Mouse (Mus musculus): Measurements from ENCODE around the gene Tmem37. TPM values are rescaled to one million over a fixed set of nuclear protein-coding genes. Genes with fewer than 3 reads are reported as not detected.

The Tmem37 gene
- 78.9 and 83.5 TPM in 2 replicates for polyA plus RNA-seq (2015; fragmentation: Nextera tagmentation; extraction: Ambion mirVana)

GRCm38 (mm10) chr1:120073519-120074306, at the start of gene Tmem37:
Tmem37 (minus strand) TSS chr1:120074074.
- Histone ChIP-seq H3K4me1 (ENCODE audit: insufficient read depth, low read length) (peaks cover 34% of the 10 kb centered on the region), H3K36me3 (ENCODE audit: insufficient read depth, low read length) (no peaks in the 10 kb centered on the region), H3K4me3 (ENCODE audit: low read length) (peak within 1 kb of the TSS; percentile 55), H3K27ac (ENCODE audit: low read length) (peak within 1 kb of the TSS; percentile 78), H3K4me2 (replicated peaks; ENCODE audit: low read depth, low read length) (peak within 1 kb of the TSS; percentile 92), H3K27me3 (ENCODE audit: insufficient read depth, low read length) (no peaks in the 10 kb centered on the region), H3K9me3 (ENCODE audit: low read length) (no peaks in the 10 kb centered on the region), H3K9ac (replicated peaks; ENCODE audit: low read length) (peak within 1 kb of the TSS; percentile 65)
- peak; percentile 93 for ATAC-seq (ENCODE audit: low FRiP score, low TSS enrichment)
- WGBS: 1% methylated on average over 40 of the region's 40 CpGs

GRCm38 (mm10) chr1:120122634-120123383, 48.9 kb upstream of the Tmem37 start:
- no peak overlapping the region for H3K27ac ChIP-seq (ENCODE audit: low read length)
- no peak overlapping the region for H3K4me3 ChIP-seq (ENCODE audit: low read length)
- H3K9me3 ChIP-seq (ENCODE audit: low read length): no peaks in the 10 kb centered on the region
- no peak for ATAC-seq (ENCODE audit: low FRiP score, low TSS enrichment)
- WGBS: 92% methylated on average over 8 of the region's 8 CpGs
- H3K9ac ChIP-seq (replicated peaks; ENCODE audit: low read length): no peak overlapping the region
- H3K27me3 ChIP-seq (ENCODE audit: insufficient read depth, low read length): no peaks in the 10 kb centered on the region
- H3K4me2 ChIP-seq (replicated peaks; ENCODE audit: low read depth, low read length): no peak overlapping the region
- H3K36me3 ChIP-seq (ENCODE audit: insufficient read depth, low read length): no peaks in the 10 kb centered on the region; the same call in 1 of the 2 replicates
- peaks cover 36% of the 10 kb centered on the region for H3K4me1 ChIP-seq (ENCODE audit: insufficient read depth, low read length)

GRCm38 (mm10) chr1:120121930-120122530, 48.2 kb upstream of the Tmem37 start:
- no peaks in the 10 kb centered on the region for H3K27me3 ChIP-seq (ENCODE audit: insufficient read depth, low read length)
- H3K4me2 ChIP-seq (replicated peaks; ENCODE audit: low read depth, low read length): peak overlapping the region; percentile 75
- H3K9me3 ChIP-seq (ENCODE audit: low read length): no peaks in the 10 kb centered on the region
- peaks cover 5% of the 10 kb centered on the region; the same call in 1 of the 2 replicates for H3K36me3 ChIP-seq (ENCODE audit: insufficient read depth, low read length)
- peak overlapping the region; percentile 65 for H3K4me3 ChIP-seq (ENCODE audit: low read length)
- peak overlapping the region; percentile 76 for H3K9ac ChIP-seq (replicated peaks; ENCODE audit: low read length)
- peak overlapping the region; percentile 92 for H3K27ac ChIP-seq (ENCODE audit: low read length)
- H3K4me1 ChIP-seq (ENCODE audit: insufficient read depth, low read length): peaks cover 44% of the 10 kb centered on the region
- no peak for ATAC-seq (ENCODE audit: low FRiP score, low TSS enrichment)
- 86% methylated on average over 9 of the region's 9 CpGs for WGBS

GRCm38 (mm10) chr1:120120969-120121811, 47.3 kb upstream of the Tmem37 start, which contains the start of the genes Dbi and 3110009E18Rik:
Dbi (minus strand) TSS chr1:120121078.
3110009E18Rik (plus strand) TSS chr1:120121187.
- peak within 1 kb of the TSS; percentile 65 for H3K4me3 ChIP-seq (ENCODE audit: low read length)
- peak; percentile 94 for ATAC-seq (ENCODE audit: low FRiP score, low TSS enrichment)
- H3K9me3 ChIP-seq (ENCODE audit: low read length): no peaks in the 10 kb centered on the region
- no peaks in the 10 kb centered on the region for H3K27me3 ChIP-seq (ENCODE audit: insufficient read depth, low read length)
- peak within 1 kb of the TSS; percentile 92 for H3K27ac ChIP-seq (ENCODE audit: low read length)
- H3K4me1 ChIP-seq (ENCODE audit: insufficient read depth, low read length): peaks cover 45% of the 10 kb centered on the region
- H3K9ac ChIP-seq (replicated peaks; ENCODE audit: low read length): peak within 1 kb of the TSS; percentile 79
- peak within 1 kb of the TSS; percentile 75 for H3K4me2 ChIP-seq (replicated peaks; ENCODE audit: low read depth, low read length)
- 1% methylated on average over 52 of the region's 52 CpGs for WGBS
- H3K36me3 ChIP-seq (ENCODE audit: insufficient read depth, low read length): peaks cover 7% of the 10 kb centered on the region; the same call in 1 of the 2 replicates

GRCm38 (mm10) chr1:120120141-120120968, 46.5 kb upstream of the Tmem37 start:
- peaks cover 40% of the 10 kb centered on the region for H3K4me1 ChIP-seq (ENCODE audit: insufficient read depth, low read length)
- peak overlapping the region; percentile 79 for H3K9ac ChIP-seq (replicated peaks; ENCODE audit: low read length)

GRCm38 (mm10) chr1:120119389-120119788, 45.5 kb upstream of the Tmem37 start:
- H3K36me3 ChIP-seq (ENCODE audit: insufficient read depth, low read length): peaks cover 25% of the 10 kb centered on the region
- peak overlapping the region; percentile 92; the same call in 1 of the 2 replicates for H3K27ac ChIP-seq (ENCODE audit: low read length)
- ATAC-seq (ENCODE audit: low FRiP score, low TSS enrichment): no peak
- H3K4me2 ChIP-seq (replicated peaks; ENCODE audit: low read depth, low read length): peak overlapping the region; percentile 75
- WGBS: 85% methylated on average over 4 of the region's 4 CpGs
- peaks cover 36% of the 10 kb centered on the region for H3K4me1 ChIP-seq (ENCODE audit: insufficient read depth, low read length)
- H3K9me3 ChIP-seq (ENCODE audit: low read length): peaks cover 6% of the 10 kb centered on the region
- H3K9ac ChIP-seq (replicated peaks; ENCODE audit: low read length): peak overlapping the region; percentile 79
- peak overlapping the region; percentile 65 for H3K4me3 ChIP-seq (ENCODE audit: low read length)
- H3K27me3 ChIP-seq (ENCODE audit: insufficient read depth, low read length): no peaks in the 10 kb centered on the region

More at GRCm38 (mm10) chr1:120120141-120120968, 46.5 kb upstream of the Tmem37 start:
- whole genome bisulfite sequencing: 2% methylated on average over 24 of the region's 24 CpGs
- no peaks in the 10 kb centered on the region for H3K9me3 ChIP-seq (ENCODE audit: low read length)
- H3K4me2 ChIP-seq (replicated peaks; ENCODE audit: low read depth, low read length): peak overlapping the region; percentile 75
- H3K36me3 ChIP-seq (ENCODE audit: insufficient read depth, low read length): peaks cover 15% of the 10 kb centered on the region
- ATAC-seq (ENCODE audit: low FRiP score, low TSS enrichment): peak; percentile 83
- peak overlapping the region; percentile 65 for H3K4me3 ChIP-seq (ENCODE audit: low read length)
- H3K27ac ChIP-seq (ENCODE audit: low read length): peak overlapping the region; percentile 92
- no peaks in the 10 kb centered on the region for H3K27me3 ChIP-seq (ENCODE audit: insufficient read depth, low read length)

- 91% methylated on average over 2 of the region's 2 CpGs for WGBS
- peaks cover 29% of the 10 kb centered on the region for H3K36me3 ChIP-seq (ENCODE audit: insufficient read depth, low read length)
- H3K27me3 ChIP-seq (ENCODE audit: insufficient read depth, low read length): no peaks in the 10 kb centered on the region
- peaks cover 36% of the 10 kb centered on the region for H3K4me1 ChIP-seq (ENCODE audit: insufficient read depth, low read length)
- no peak for ATAC-seq (ENCODE audit: low FRiP score, low TSS enrichment)
- H3K9ac ChIP-seq (replicated peaks; ENCODE audit: low read length): 0 out of 2 replicates have a peak overlapping the region, but pooled peaks have one; percentile 1
- H3K4me2 ChIP-seq (replicated peaks; ENCODE audit: low read depth, low read length): no peak overlapping the region
- H3K9me3 ChIP-seq (ENCODE audit: low read length): peaks cover 9% of the 10 kb centered on the region
- no peak overlapping the region for H3K27ac ChIP-seq (ENCODE audit: low read length)
- no peak overlapping the region for H3K4me3 ChIP-seq (ENCODE audit: low read length)
Observed at GRCm38 (mm10) chr1:120118854-120119253, 45.0 kb upstream of the Tmem37 start.

GRCm38 (mm10) chr1:120116106-120116505, 42.2 kb upstream of the Tmem37 start:
- peaks cover 42% of the 10 kb centered on the region for H3K36me3 ChIP-seq (ENCODE audit: insufficient read depth, low read length)
- ATAC-seq (ENCODE audit: low FRiP score, low TSS enrichment): no peak
- H3K9me3 ChIP-seq (ENCODE audit: low read length): peaks cover 9% of the 10 kb centered on the region
- H3K9ac ChIP-seq (replicated peaks; ENCODE audit: low read length): no peak overlapping the region
- no peak overlapping the region for H3K4me2 ChIP-seq (replicated peaks; ENCODE audit: low read depth, low read length)
- no peak overlapping the region for H3K27ac ChIP-seq (ENCODE audit: low read length)
- 89% methylated on average over 11 of the region's 11 CpGs for WGBS
- H3K4me1 ChIP-seq (ENCODE audit: insufficient read depth, low read length): peaks cover 27% of the 10 kb centered on the region
- no peak overlapping the region for H3K4me3 ChIP-seq (ENCODE audit: low read length)
- H3K27me3 ChIP-seq (ENCODE audit: insufficient read depth, low read length): no peaks in the 10 kb centered on the region

Data from kidney, embryonic 16.5 days (tissue).